Mouse (Mus musculus) small intestine, adult 2 months (tissue): Measurements from ENCODE around the gene Coq8b.

ENCODE experiments used
- CTCF ChIP-seq: fragments of 200-500 bp; IDR thresholded peaks from 2 replicates; pipeline ENCODE4 v1.5.1; 2012; ENCODE audit warnings: low read depth, mild to moderate bottlenecking, control low read depth, inconsistent platforms, low read length, moderate library complexity, mixed read lengths; ENCODE audit not compliant: insufficient replicate concordance, insufficient read length; ENCODE audit errors: extremely low read depth
- POLR2A ChIP-seq: fragments of 200-500 bp; IDR thresholded peaks from 2 replicates; pipeline ENCODE4 v1.6.1; 2012; ENCODE audit warnings: low read depth, mild to moderate bottlenecking, control low read depth, inconsistent platforms, low read length, moderate library complexity

- no peak for TF ChIP-seq CTCF
- no peak for TF ChIP-seq POLR2A
These were observed 65.3 kb downstream of the Coq8b start for GRCm38 (mm10) chr7:27298033-27298610.
